Mouse (Mus musculus): ENCODE measurements around the gene Gm29133. TPM values are rescaled to one million over a fixed set of nuclear protein-coding genes. Genes with fewer than 3 reads are reported as not detected.

Gm29133 gene
- polyA plus RNA-seq, 1 experiment = not detected

DNA sequence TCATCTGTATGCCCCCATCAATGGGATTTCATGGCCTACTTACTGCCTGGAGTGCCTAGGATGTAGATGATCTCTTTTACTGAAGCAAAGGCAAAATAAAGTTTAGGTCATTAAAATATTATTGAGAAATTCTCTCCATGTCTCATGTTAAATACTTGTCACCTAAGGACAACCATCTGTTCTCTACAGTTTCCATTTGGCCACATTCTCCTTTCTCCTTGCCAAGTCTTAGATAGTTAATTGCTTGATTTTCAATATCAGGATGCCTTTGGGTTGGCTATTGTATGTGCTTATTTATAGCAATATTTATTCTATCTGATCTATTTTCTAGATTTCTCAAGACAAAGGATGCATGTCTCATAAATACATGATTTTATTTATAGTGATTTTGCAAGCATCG lies 75.9 kb downstream of the Gm29133 start:
- no peak overlapping the region for H3K9ac ChIP-seq (ENCODE audit: low read depth, poor library complexity, severe bottlenecking)
- TF ChIP-seq CTCF (IDR thresholded peaks at IDR 0.05; ENCODE audit: low read depth, low read length) (no peak), EP300 (IDR thresholded peaks at IDR 0.05; ENCODE audit: insufficient read depth, low read depth, low read length) (no peak), POLR2A (IDR thresholded peaks at IDR 0.05; ENCODE audit: insufficient read depth, low read length) (no peak)

DNA sequence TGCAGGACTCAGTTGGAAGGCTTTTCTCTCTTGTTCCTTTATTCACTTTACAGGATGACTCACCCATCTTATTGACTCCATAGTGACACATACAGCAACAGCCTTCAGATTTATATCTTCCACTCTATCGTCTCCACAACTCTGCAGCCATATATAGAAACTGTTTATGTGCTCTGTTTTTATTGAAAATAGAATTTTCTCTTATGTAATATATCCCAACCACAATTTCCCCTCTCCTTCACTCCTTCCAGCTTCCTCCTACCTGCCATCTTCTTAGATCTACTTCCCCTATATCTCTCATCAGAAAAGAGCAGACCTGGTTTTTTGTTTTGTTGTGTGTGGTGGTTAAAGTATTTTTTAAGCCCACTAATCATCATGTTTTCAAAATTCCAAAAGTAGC lies 76.5 kb downstream of the Gm29133 start:
- H3K9me3 ChIP-seq (replicated peaks; ENCODE audit: control insufficient read depth, insufficient read depth, low read length, poor library complexity, severe bottlenecking) = no peaks in the 10 kb centered on the region
- no peak overlapping the region for H3K4me3 ChIP-seq (ENCODE audit: low read depth, low read length)
- no peaks in the 10 kb centered on the region for H3K27me3 ChIP-seq (ENCODE audit: control insufficient read depth, insufficient read depth, low read length, poor library complexity, severe bottlenecking)
- H3K36me3 ChIP-seq (ENCODE audit: control insufficient read depth, insufficient read depth, low read length, poor library complexity, severe bottlenecking) = no peaks in the 10 kb centered on the region
- no peak overlapping the region for H3K27ac ChIP-seq (ENCODE audit: insufficient read depth, low read length)
- no peaks in the 10 kb centered on the region for H3K4me1 ChIP-seq (ENCODE audit: control insufficient read depth, insufficient read depth, low read length)
- no peak overlapping the region for H3K9ac ChIP-seq (ENCODE audit: low read depth, poor library complexity, severe bottlenecking)
- TF ChIP-seq CTCF (IDR thresholded peaks at IDR 0.05; ENCODE audit: low read depth, low read length) (no peak), EP300 (IDR thresholded peaks at IDR 0.05; ENCODE audit: insufficient read depth, low read depth, low read length) (no peak), POLR2A (IDR thresholded peaks at IDR 0.05; ENCODE audit: insufficient read depth, low read length) (no peak)

More for the DNA sequence above, 75.9 kb downstream of the Gm29133 start:
- Histone ChIP-seq H3K27ac (ENCODE audit: insufficient read depth, low read length) (no peak overlapping the region), H3K4me3 (ENCODE audit: low read depth, low read length) (no peak overlapping the region), H3K9me3 (replicated peaks; ENCODE audit: control insufficient read depth, insufficient read depth, low read length, poor library complexity, severe bottlenecking) (no peaks in the 10 kb centered on the region), H3K4me1 (ENCODE audit: control insufficient read depth, insufficient read depth, low read length) (no peaks in the 10 kb centered on the region), H3K27me3 (ENCODE audit: control insufficient read depth, insufficient read depth, low read length, poor library complexity, severe bottlenecking) (no peaks in the 10 kb centered on the region), H3K36me3 (ENCODE audit: control insufficient read depth, insufficient read depth, low read length, poor library complexity, severe bottlenecking) (no peaks in the 10 kb centered on the region)

DNA sequence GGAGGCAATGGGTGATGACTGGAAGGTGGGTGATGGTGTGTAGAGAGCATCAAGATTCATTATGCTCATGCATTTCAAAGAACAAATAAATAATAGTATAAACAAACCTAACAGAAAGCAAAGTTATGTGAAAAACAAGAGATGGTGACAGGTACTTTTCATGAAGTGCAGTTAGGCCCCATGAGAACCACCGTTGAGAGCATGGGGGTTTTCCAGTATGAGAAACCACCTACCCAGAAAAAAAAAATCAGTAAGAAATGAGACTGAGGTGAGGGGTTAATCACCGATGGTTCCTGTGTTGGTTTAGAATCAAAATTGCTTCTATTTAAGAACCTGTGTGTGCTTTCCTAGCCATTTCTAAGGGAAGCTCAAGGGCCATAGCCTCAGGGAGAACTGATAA lies 86.8 kb downstream of the Gm29133 start:
- Histone ChIP-seq H3K27ac (ENCODE audit: insufficient read depth, low read length) (no peak overlapping the region), H3K4me1 (ENCODE audit: control insufficient read depth, insufficient read depth, low read length) (no peaks in the 10 kb centered on the region)
- TF ChIP-seq CTCF (IDR thresholded peaks at IDR 0.05; ENCODE audit: low read depth, low read length) (no peak), EP300 (IDR thresholded peaks at IDR 0.05; ENCODE audit: insufficient read depth, low read depth, low read length) (no peak), POLR2A (IDR thresholded peaks at IDR 0.05; ENCODE audit: insufficient read depth, low read length) (no peak)

DNA sequence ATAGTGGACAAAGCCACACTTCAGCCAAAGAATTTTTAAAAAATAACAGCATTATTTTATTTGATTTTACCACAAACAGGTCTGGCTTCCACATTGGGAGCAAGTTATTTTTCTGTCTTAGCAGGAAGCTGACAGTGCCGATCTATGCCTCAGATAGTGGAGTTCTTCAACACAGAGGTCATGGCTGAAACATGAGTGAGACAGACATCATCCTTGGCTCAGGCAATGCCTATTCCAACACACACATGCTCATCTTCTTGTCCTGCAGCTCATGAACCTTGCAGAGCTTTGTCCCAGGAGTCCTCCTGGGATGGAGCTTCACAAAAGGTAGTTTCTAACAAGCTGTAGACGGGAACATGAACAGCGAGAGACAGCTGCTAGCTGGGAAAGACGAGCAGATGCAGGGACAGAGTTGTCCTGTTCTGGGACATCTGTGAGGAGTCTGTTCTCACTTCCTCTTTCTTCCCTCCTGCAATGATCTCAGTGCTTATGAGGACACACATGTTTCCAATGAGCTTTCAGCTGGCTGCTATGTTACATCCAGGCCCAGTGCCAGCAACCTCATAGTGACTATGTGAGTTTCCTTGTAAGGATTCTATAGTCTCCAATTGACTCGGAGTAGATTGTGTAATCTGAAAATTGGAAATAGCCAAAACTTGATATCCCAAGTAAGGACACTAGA lies 87.4 kb downstream of the Gm29133 start:
- Histone ChIP-seq H3K4me1 (ENCODE audit: control insufficient read depth, insufficient read depth, low read length) (no peaks in the 10 kb centered on the region), H3K27me3 (ENCODE audit: control insufficient read depth, insufficient read depth, low read length, poor library complexity, severe bottlenecking) (no peaks in the 10 kb centered on the region), H3K36me3 (ENCODE audit: control insufficient read depth, insufficient read depth, low read length, poor library complexity, severe bottlenecking) (no peaks in the 10 kb centered on the region), H3K27ac (ENCODE audit: insufficient read depth, low read length) (no peak overlapping the region), H3K9ac (ENCODE audit: low read depth, poor library complexity, severe bottlenecking) (no peak overlapping the region), H3K4me3 (ENCODE audit: low read depth, low read length) (no peak overlapping the region), H3K9me3 (replicated peaks; ENCODE audit: control insufficient read depth, insufficient read depth, low read length, poor library complexity, severe bottlenecking) (no peaks in the 10 kb centered on the region)
- no peak for TF ChIP-seq EP300 (IDR thresholded peaks at IDR 0.05; ENCODE audit: insufficient read depth, low read depth, low read length)
- no peak for TF ChIP-seq CTCF (IDR thresholded peaks at IDR 0.05; ENCODE audit: low read depth, low read length)
- TF ChIP-seq POLR2A (IDR thresholded peaks at IDR 0.05; ENCODE audit: insufficient read depth, low read length) = no peak

More for the DNA sequence above, 86.8 kb downstream of the Gm29133 start:
- Histone ChIP-seq H3K4me3 (ENCODE audit: low read depth, low read length) (no peak overlapping the region), H3K27me3 (ENCODE audit: control insufficient read depth, insufficient read depth, low read length, poor library complexity, severe bottlenecking) (no peaks in the 10 kb centered on the region), H3K9me3 (replicated peaks; ENCODE audit: control insufficient read depth, insufficient read depth, low read length, poor library complexity, severe bottlenecking) (no peaks in the 10 kb centered on the region), H3K9ac (ENCODE audit: low read depth, poor library complexity, severe bottlenecking) (no peak overlapping the region), H3K36me3 (ENCODE audit: control insufficient read depth, insufficient read depth, low read length, poor library complexity, severe bottlenecking) (no peaks in the 10 kb centered on the region)

Other genes starting within 250 kb of the Gm29133 start
- 111 and 119 TPM in 2 replicates for gene Pdcd10, start 191.3 kb upstream of the Gm29133 start, polyA plus RNA-seq (2011; ENCODE audit: insufficient read depth, insufficient read length, low read depth, missing spikeins)
- 3.6 and 4.6 TPM in 2 replicates for gene Serpini1, start 190.7 kb upstream of the Gm29133 start, polyA plus RNA-seq (2011; ENCODE audit: insufficient read depth, insufficient read length, low read depth, missing spikeins)
- gene Golim4, start 208.8 kb downstream of the Gm29133 start, polyA plus RNA-seq (2011; ENCODE audit: insufficient read depth, insufficient read length, low read depth, missing spikeins) = 12.0 and 17.3 TPM in 2 replicates

Data from ES-Bruce4 (cell line).